Mouse (Mus musculus): ENCODE data around the gene Arap1.

GRCm38 (mm10) chr7:101361767-101362166, 13.9 kb downstream of the Arap1 start:
- TF ChIP-seq POLR2A (IDR thresholded peaks at IDR 0.05; ENCODE audit: extremely low read depth, insufficient read depth, low read length) (no peak), CTCF (IDR thresholded peaks at IDR 0.05; ENCODE audit: extremely low read depth, insufficient read depth, low read length) (no peak)
